Mouse (Mus musculus) hindbrain, embryonic 16.5 days (tissue): ENCODE measurements around the gene Sox12. TPM values are rescaled to one million over a fixed set of nuclear protein-coding genes. Genes with fewer than 3 reads are reported as not detected.
A peak's percentile ranks its signal among the peaks of the same experiment; 100 is the strongest.

Experiments used
- ATAC-seq: fragments of 200-750 bp; cut with Nextera tagmentation; 2 replicates; pipeline ENCODE4 v1.8.0; 2017; ENCODE audit warnings: moderate TSS enrichment, moderate library complexity
- H3K27ac ChIP-seq: fragments of 300-500 bp; sonication (generic); 2 replicates; pipeline ENCODE4 v1.5.1; 2014; ENCODE audit warnings: low read depth, mild to moderate bottlenecking, control low read depth, low read length, moderate library complexity
- H3K27me3 ChIP-seq: fragments of 300-500 bp; sonication (generic); replicated peaks from 2 replicates; pipeline ENCODE4 v1.6.1; 2014; ENCODE audit warnings: low read length; ENCODE audit not compliant: control insufficient read depth, insufficient read depth
- H3K36me3 ChIP-seq: fragments of 300-500 bp; sonication (generic); 2 replicates; pipeline ENCODE4 v1.6.1; 2014; ENCODE audit warnings: mild to moderate bottlenecking, low read length, moderate library complexity, mixed read lengths; ENCODE audit not compliant: control insufficient read depth, insufficient read depth
- H3K4me1 ChIP-seq: fragments of 300-500 bp; sonication (generic); 2 replicates; pipeline ENCODE4 v1.6.1; 2014; ENCODE audit warnings: low read depth, low read length; ENCODE audit not compliant: control insufficient read depth, insufficient read depth
- H3K4me2 ChIP-seq: fragments of 300-500 bp; sonication (generic); 2 replicates; pipeline ENCODE4 v1.6.1; 2014; ENCODE audit warnings: mild to moderate bottlenecking, low read length, control low read depth, moderate library complexity
- H3K4me3 ChIP-seq: fragments of 300-500 bp; sonication (generic); 2 replicates; pipeline ENCODE4 v1.5.1; 2014; ENCODE audit warnings: mild to moderate bottlenecking, low read length, control low read depth, moderate library complexity
- H3K9ac ChIP-seq: fragments of 300-500 bp; sonication (generic); 2 replicates; pipeline ENCODE4 v1.6.1; 2014; ENCODE audit warnings: low read depth, mild to moderate bottlenecking, control low read depth, low read length, moderate library complexity
- H3K9me3 ChIP-seq: fragments of 300-500 bp; sonication (generic); 2 replicates; pipeline ENCODE4 v1.6.1; 2014; ENCODE audit warnings: mild to moderate bottlenecking, low read length, moderate library complexity; ENCODE audit not compliant: control insufficient read depth
- WGBS: fragments of 180-500 bp; shearing (Covaris S2); extraction: QIAGEN DNeasy Blood & Tissue Kit; methylation state at CpG from one replicate; pipeline ENCODE4 v1.1.7; 2014; 5-methylcytosine and 5-hydroxymethylcytosine counted together
- polyA plus RNA-seq: library from polyadenylated mRNA; unstranded; fragments of >200 nt; fragmentation: Nextera tagmentation; extraction: Ambion mirVana; gene quantifications from 2 replicates; pipeline ENCODE4 v1.2.1, GENCODE M21; 2015

The Sox12 gene
- polyA plus RNA-seq, 1 experiment from 2014 or later, result 10.5 TPM

DNA sequence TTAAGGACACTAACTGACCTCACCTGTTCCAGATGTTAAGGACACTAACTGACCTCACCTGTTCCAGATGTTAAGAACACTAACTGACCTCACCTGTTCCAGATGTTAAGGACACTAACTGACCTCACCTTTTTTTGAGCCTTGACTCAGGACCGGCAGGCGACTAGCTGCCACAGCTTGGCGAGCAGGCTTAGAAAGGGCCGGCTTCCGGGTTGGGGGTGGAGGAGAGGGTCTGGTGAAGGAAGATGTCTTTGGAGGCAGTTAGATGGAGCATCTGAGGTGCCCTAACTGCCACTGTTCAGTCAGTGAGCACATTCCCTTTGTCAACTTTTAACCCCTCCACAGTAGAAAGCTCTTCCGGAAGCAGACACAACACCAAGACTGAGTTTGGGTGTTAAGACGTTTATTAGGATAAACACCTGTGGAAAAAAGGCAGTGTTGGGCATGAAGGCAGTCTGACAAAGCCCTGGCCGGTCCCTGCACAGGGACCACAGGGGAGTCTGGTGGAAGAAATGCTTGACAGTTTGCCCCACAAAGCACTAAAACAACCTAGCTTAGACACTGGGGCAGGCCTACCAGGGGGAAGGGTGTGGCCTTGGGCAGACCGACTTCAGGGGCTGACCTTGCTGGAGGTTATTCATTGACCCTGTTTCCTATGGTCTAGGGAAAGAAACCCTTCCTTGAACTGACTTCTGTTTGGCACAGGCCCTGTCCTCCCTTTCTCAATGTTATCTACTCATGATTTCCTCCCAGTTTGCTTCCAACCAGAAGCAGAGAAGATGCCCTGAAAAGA lies 4.4 kb downstream of the Sox12 start:
- Histone ChIP-seq H3K4me1 (peaks cover 26% of the 10 kb centered on the region), H3K9me3 (no peaks in the 10 kb centered on the region), H3K4me3 (no peak overlapping the region), H3K27ac (no peak overlapping the region), H3K27me3 (no peaks in the 10 kb centered on the region), H3K9ac (no peak overlapping the region), H3K36me3 (no peaks in the 10 kb centered on the region), H3K4me2 (peak overlapping the region; percentile 92)
- WGBS, result 57% methylated on average over 9 of the region's 9 CpGs
- no peak for ATAC-seq

GRCm38 (mm10) chr2:152392786-152393185 lies 5.1 kb downstream of the Sox12 start:
- Histone ChIP-seq H3K27ac (no peak overlapping the region), H3K4me1 (peaks cover 26% of the 10 kb centered on the region), H3K36me3 (no peaks in the 10 kb centered on the region), H3K4me3 (no peak overlapping the region), H3K27me3 (no peaks in the 10 kb centered on the region), H3K9me3 (no peaks in the 10 kb centered on the region), H3K4me2 (no peak overlapping the region), H3K9ac (no peak overlapping the region)
- no peak for ATAC-seq
- 9% methylated on average over 3 of the region's 3 CpGs for WGBS

GRCm38 (mm10) chr2:152384191-152384590 lies 13.7 kb downstream of the Sox12 start:
- 89% methylated on average over 4 of the region's 4 CpGs for WGBS

GRCm38 (mm10) chr2:152376345-152376741 lies 21.5 kb downstream of the Sox12 start, which contains the start of gene Nrsn2:
Gene Nrsn2, minus strand, starts transcription at chr2:152376638.
- peak within 1 kb of the TSS; percentile 45 for H3K4me3 ChIP-seq
- H3K4me2 ChIP-seq, result peak within 1 kb of the TSS; percentile 67
- H3K27me3 ChIP-seq, result no peaks in the 10 kb centered on the region
- no peaks in the 10 kb centered on the region for H3K9me3 ChIP-seq
- ATAC-seq, result peak; percentile 83
- H3K27ac ChIP-seq, result peak within 1 kb of the TSS; percentile 91
- WGBS, result 2% methylated on average over 16 of the region's 16 CpGs
- no peaks in the 10 kb centered on the region for H3K36me3 ChIP-seq
- peak within 1 kb of the TSS; percentile 68 for H3K9ac ChIP-seq
- peaks cover 11% of the 10 kb centered on the region for H3K4me1 ChIP-seq

More at GRCm38 (mm10) chr2:152384191-152384590, 13.7 kb downstream of the Sox12 start:
- no peak for ATAC-seq
- H3K9me3 ChIP-seq, result no peaks in the 10 kb centered on the region
- no peak overlapping the region for H3K4me3 ChIP-seq
- no peak overlapping the region for H3K9ac ChIP-seq
- no peaks in the 10 kb centered on the region for H3K4me1 ChIP-seq
- no peak overlapping the region for H3K4me2 ChIP-seq
- no peaks in the 10 kb centered on the region for H3K27me3 ChIP-seq
- no peaks in the 10 kb centered on the region for H3K36me3 ChIP-seq
- no peak overlapping the region for H3K27ac ChIP-seq

DNA sequence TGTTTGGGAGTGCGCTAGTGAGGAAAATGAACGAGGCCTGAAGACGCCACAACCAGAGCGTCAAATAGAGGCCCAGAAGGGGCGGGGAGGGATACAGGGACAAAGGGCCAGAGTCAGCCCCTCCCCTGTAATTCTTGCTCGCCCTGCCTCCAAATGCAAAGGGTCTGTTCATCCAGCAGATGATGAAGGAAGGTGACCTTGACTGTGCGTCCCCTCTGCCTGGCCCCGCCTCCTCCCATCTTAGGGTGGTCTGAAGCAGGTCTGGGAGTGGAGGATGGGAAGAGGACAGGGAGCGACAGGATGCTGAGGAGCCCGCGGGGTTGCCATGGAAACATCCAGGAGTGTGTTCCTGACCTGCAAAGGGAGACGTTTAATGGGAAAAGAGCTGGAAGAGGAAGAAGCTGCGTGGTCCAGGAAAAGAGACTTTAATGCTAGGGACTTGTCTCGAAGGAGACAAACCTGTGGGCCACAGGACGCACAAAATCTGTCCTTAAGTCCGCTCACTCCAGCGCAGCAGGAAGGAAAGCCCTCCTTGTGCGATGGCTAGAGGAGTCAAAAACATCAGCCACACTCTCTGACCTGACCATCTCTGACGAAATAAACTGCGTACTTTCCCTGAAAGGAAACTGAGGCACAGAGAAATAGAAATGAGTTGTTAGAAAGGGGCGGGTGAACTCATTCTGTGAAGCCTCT lies 22.1 kb downstream of the Sox12 start:
- WGBS, result 3% methylated on average over 19 of the region's 21 CpGs
- Histone ChIP-seq H3K9me3 (no peaks in the 10 kb centered on the region), H3K27ac (peak overlapping the region; percentile 91), H3K9ac (peak overlapping the region; percentile 68), H3K27me3 (no peaks in the 10 kb centered on the region), H3K36me3 (no peaks in the 10 kb centered on the region), H3K4me3 (peak overlapping the region; percentile 45), H3K4me1 (peaks cover 11% of the 10 kb centered on the region), H3K4me2 (peak overlapping the region; percentile 67)
- ATAC-seq, result peak; percentile 89

DNA sequence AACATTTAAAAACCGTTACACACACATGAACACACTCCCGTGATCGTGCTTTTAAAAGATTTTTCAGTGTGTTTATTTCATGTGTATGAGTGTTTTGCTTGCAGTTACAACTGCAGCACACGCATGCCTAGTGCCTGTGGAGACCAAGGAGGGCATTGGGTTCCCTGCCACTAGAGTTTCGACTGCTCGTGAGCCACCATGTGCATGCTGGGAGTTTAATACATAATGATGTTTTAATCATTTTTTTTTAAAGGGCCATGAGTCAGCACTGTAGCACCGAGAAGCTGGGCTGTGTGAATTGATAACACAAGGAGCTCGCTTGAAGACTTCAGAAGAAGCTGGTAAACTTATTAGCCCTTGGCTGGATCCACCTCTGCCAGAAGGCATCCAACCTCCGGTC lies 24.3 kb downstream of the Sox12 start:
- H3K4me2 ChIP-seq, result no peak overlapping the region
- H3K27ac ChIP-seq, result no peak overlapping the region
- no peak overlapping the region for H3K4me3 ChIP-seq
- no peaks in the 10 kb centered on the region for H3K9me3 ChIP-seq
- H3K9ac ChIP-seq, result no peak overlapping the region
- H3K27me3 ChIP-seq, result no peaks in the 10 kb centered on the region
- WGBS, result 72% methylated on average over 9 of the region's 9 CpGs
- ATAC-seq, result no peak
- no peaks in the 10 kb centered on the region for H3K36me3 ChIP-seq
- H3K4me1 ChIP-seq, result peaks cover 11% of the 10 kb centered on the region

DNA sequence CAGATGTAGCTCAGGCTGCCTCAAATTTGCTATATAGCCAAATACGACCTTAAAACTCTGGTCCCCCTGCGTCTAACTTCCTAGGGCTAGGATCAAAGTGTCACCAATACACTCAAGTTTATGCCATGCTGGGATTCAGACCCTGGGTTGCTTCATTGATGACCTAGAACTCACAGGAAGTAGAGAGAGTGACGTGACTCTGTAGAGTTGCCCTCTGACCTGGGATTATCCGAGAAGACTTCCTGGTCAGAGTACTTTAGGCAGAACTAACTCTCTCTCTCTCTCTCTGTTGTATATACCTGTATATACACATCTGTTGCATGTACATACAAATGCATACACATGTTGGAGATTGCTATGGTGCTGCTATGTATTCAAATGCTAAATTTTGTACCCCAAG lies 25.2 kb downstream of the Sox12 start:
- WGBS, result 78% methylated on average over 4 of the region's 4 CpGs

DNA sequence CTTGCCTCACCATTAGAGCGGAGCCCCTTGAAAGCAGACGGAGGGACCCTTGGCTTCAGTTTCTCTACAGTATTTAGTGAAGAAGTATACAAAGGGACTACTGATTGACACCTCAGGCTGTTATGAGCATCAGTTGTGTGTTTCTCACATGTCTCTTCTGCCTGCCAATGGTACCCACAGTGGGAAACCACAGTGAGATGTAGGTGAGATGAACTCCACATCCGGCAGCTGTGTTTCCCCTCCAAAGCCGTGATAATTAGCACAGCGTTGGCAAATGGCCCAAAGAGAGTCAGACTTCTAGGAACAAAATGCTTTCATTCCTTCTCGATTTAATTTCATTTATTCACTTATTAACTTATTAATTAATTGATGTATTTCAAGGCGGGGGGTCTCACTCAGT lies 25.8 kb downstream of the Sox12 start:
- no peak overlapping the region for H3K9ac ChIP-seq
- ATAC-seq, result no peak
- H3K4me3 ChIP-seq, result no peak overlapping the region
- no peaks in the 10 kb centered on the region for H3K27me3 ChIP-seq
- H3K27ac ChIP-seq, result no peak overlapping the region
- H3K4me2 ChIP-seq, result no peak overlapping the region
- 72% methylated on average over 7 of the region's 7 CpGs for WGBS
- H3K36me3 ChIP-seq, result no peaks in the 10 kb centered on the region
- H3K4me1 ChIP-seq, result peaks cover 11% of the 10 kb centered on the region
- H3K9me3 ChIP-seq, result no peaks in the 10 kb centered on the region

More for the DNA sequence above, 25.2 kb downstream of the Sox12 start:
- peaks cover 11% of the 10 kb centered on the region for H3K4me1 ChIP-seq
- H3K4me3 ChIP-seq, result no peak overlapping the region
- H3K36me3 ChIP-seq, result no peaks in the 10 kb centered on the region
- H3K27me3 ChIP-seq, result no peaks in the 10 kb centered on the region
- H3K9me3 ChIP-seq, result no peaks in the 10 kb centered on the region
- no peak for ATAC-seq
- H3K27ac ChIP-seq, result no peak overlapping the region
- no peak overlapping the region for H3K9ac ChIP-seq
- H3K4me2 ChIP-seq, result no peak overlapping the region

DNA sequence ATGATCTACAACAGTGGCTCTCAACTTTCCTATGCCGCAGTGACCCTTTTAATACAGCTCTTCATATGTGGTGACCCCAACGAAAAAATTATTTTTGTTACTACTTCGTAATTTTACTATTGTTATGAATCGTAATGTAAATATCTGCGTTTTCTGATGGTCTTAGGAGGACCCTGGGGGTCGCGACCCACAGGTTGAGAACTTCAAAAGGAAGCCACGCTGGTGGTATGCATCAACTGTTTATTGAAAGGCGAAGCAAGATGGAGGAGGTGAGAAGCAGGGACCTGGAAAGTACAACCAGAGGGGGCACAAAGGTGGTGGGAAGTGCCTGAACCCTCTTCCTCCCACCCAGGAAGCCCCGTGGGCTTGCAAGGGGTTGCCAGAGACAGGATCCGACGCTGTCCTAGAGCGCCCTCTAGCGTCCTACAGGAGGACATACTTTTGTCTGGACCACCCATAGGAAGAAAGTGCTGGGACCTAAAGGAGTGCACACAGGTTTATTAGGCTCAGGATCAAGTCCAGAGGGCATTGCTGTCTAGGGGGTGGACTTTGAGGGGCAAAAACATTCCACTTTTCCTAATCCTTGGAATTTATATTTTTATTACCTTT lies 29.2 kb downstream of the Sox12 start:
- no peak overlapping the region for H3K27ac ChIP-seq
- peaks cover 3% of the 10 kb centered on the region; the same call in 1 of the 2 replicates for H3K4me1 ChIP-seq
- no peaks in the 10 kb centered on the region for H3K27me3 ChIP-seq
- no peak overlapping the region for H3K4me3 ChIP-seq
- H3K4me2 ChIP-seq, result 0 out of 2 replicates have a peak overlapping the region, but pooled peaks have one; percentile 17
- H3K9me3 ChIP-seq, result no peaks in the 10 kb centered on the region
- no peaks in the 10 kb centered on the region for H3K36me3 ChIP-seq
- 30% methylated on average over 14 of the region's 14 CpGs for WGBS
- no peak overlapping the region for H3K9ac ChIP-seq
- peak; percentile 48; the same call in 1 of the 2 replicates for ATAC-seq
